Mouse (Mus musculus) megakaryocyte progenitor cell, adult 5-6 weeks (primary cell): ENCODE data around the gene Exosc2. TPM values are rescaled to one million over a fixed set of nuclear protein-coding genes. Genes with fewer than 3 reads are reported as not detected.

Experiments used
- ATAC-seq: replicated peaks from 2 replicates; pipeline ENCODE4 v1.8.0; 2016; ENCODE audit warnings: mild to moderate bottlenecking, moderate TSS enrichment, inconsistent platforms; ENCODE audit not compliant: poor library complexity
- total RNA-seq, 2 experiments: library from RNA; stranded (forward) in 1 of 2; stranded (reverse) in 1 of 2; fragments of 157-497, 149-512 nt in 1 of 2; fragments of 200-1000 nt in 1 of 2; gene quantifications; 2 replicates each; pipeline versions ENCODE4 v1.2.3 to v1.2.4; 2015 to 2017

Exosc2 gene
- total RNA-seq (2015): 46.7 and 48.2 TPM in 2 replicates
- total RNA-seq (2017): 74.1 and 74.6 TPM in 2 replicates

GRCm38 (mm10) chr2:31670551-31671035, at the start of gene Exosc2:
Gene Exosc2 (plus strand): TSS chr2:31670715.
- ATAC-seq: peak; percentile 98

GRCm38 (mm10) chr2:31633531-31633930, 37.0 kb upstream of the Exosc2 start:
- ATAC-seq: no peak

GRCm38 (mm10) chr2:31635281-31636137, 35.0 kb upstream of the Exosc2 start:
- no peak for ATAC-seq

- ATAC-seq: no peak
Measured at GRCm38 (mm10) chr2:31636138-31636741, 34.3 kb upstream of the Exosc2 start.

GRCm38 (mm10) chr2:31636742-31637141, 33.8 kb upstream of the Exosc2 start:
- ATAC-seq: no peak

- ATAC-seq: no peak
Measured at GRCm38 (mm10) chr2:31637311-31637710, 33.2 kb upstream of the Exosc2 start.

GRCm38 (mm10) chr2:31637807-31638206, 32.7 kb upstream of the Exosc2 start:
- ATAC-seq: no peak

- no peak for ATAC-seq
Measured at GRCm38 (mm10) chr2:31638581-31639465, 31.7 kb upstream of the Exosc2 start.

GRCm38 (mm10) chr2:31639466-31639760, 31.1 kb upstream of the Exosc2 start:
- ATAC-seq: no peak

- ATAC-seq: no peak
Measured at GRCm38 (mm10) chr2:31639901-31640608, 30.5 kb upstream of the Exosc2 start, which contains the start of gene Prdm12. Gene Prdm12 (plus strand): TSS chr2:31640037.

GRCm38 (mm10) chr2:31640609-31641507, 29.7 kb upstream of the Exosc2 start:
- ATAC-seq: no peak

- no peak for ATAC-seq
Measured at GRCm38 (mm10) chr2:31641508-31641830, 29.0 kb upstream of the Exosc2 start.

- ATAC-seq: no peak
Measured at GRCm38 (mm10) chr2:31641929-31642328, 28.6 kb upstream of the Exosc2 start.

- 0 out of 2 replicates have a peak, but pooled peaks have one; percentile 14 for ATAC-seq
Measured at GRCm38 (mm10) chr2:31653971-31654853, 16.3 kb upstream of the Exosc2 start.

GRCm38 (mm10) chr2:31654854-31655559, 15.5 kb upstream of the Exosc2 start:
- ATAC-seq: peak; percentile 46; the same call in 1 of the 2 replicates

- ATAC-seq: no peak
Measured at GRCm38 (mm10) chr2:31656374-31656773, 14.1 kb upstream of the Exosc2 start.

- ATAC-seq: no peak
Measured at GRCm38 (mm10) chr2:31662939-31663803, 7.3 kb upstream of the Exosc2 start.
